Mouse (Mus musculus): Measurements from ENCODE around the gene Dnajb6. TPM values are rescaled to one million over a fixed set of nuclear protein-coding genes. Genes with fewer than 3 reads are reported as not detected.
A peak's percentile ranks its signal among the peaks of the same experiment; 100 is the strongest.
"Not testable (repeated sequence)": the region's sequence is repeated elsewhere in the genome, so short reads cannot be mapped to it uniquely, and the experiment has no call there.

Dnajb6 gene
- polyA plus RNA-seq, 1 experiment from 2014 or later, result 133 TPM

- not testable (repeated sequence) for H3K27ac ChIP-seq (replicated peaks; ENCODE audit: low read depth, low read length); H3K27me3 ChIP-seq (replicated peaks; ENCODE audit: control insufficient read depth, insufficient read depth, low read length); H3K36me3 ChIP-seq (ENCODE audit: control insufficient read depth, insufficient read depth, low read length); H3K4me3 ChIP-seq (ENCODE audit: low read depth, low read length); H3K4me2 ChIP-seq (ENCODE audit: low read depth, low read length); H3K4me1 ChIP-seq (ENCODE audit: control insufficient read depth, insufficient read depth, low read length); ATAC-seq (ENCODE audit: low read depth); DNase-seq (ENCODE audit: low spot score); H3K9me3 ChIP-seq (ENCODE audit: control insufficient read depth, low read length); H3K9ac ChIP-seq (ENCODE audit: low read depth, low read length)
- 79% methylated on average over 7 of the region's 7 CpGs for WGBS
Observed at GRCm38 (mm10) chr5:29811377-29811921, 76.0 kb downstream of the Dnajb6 start.

GRCm38 (mm10) chr5:29816523-29817242 lies 81.2 kb downstream of the Dnajb6 start:
- Histone ChIP-seq H3K36me3 (ENCODE audit: control insufficient read depth, insufficient read depth, low read length) (no peaks in the 10 kb centered on the region), H3K27ac (replicated peaks; ENCODE audit: low read depth, low read length) (0 out of 2 replicates have a peak overlapping the region, but pooled peaks have one; percentile 21), H3K9me3 (ENCODE audit: control insufficient read depth, low read length) (no peaks in the 10 kb centered on the region), H3K4me3 (ENCODE audit: low read depth, low read length) (no peak overlapping the region), H3K9ac (ENCODE audit: low read depth, low read length) (no peak overlapping the region), H3K27me3 (replicated peaks; ENCODE audit: control insufficient read depth, insufficient read depth, low read length) (no peaks in the 10 kb centered on the region), H3K4me1 (ENCODE audit: control insufficient read depth, insufficient read depth, low read length) (no peaks in the 10 kb centered on the region; the same call in 1 of the 2 replicates), H3K4me2 (ENCODE audit: low read depth, low read length) (no peak overlapping the region)
- DNase-seq (ENCODE audit: low spot score) (no peak), ATAC-seq (ENCODE audit: low read depth) (no peak)
- WGBS, result 100% methylated on average over 5 of the region's 5 CpGs

- WGBS, result 88% methylated on average over 5 of the region's 5 CpGs
- no peaks in the 10 kb centered on the region for H3K36me3 ChIP-seq (ENCODE audit: control insufficient read depth, insufficient read depth, low read length)
- DNase-seq (ENCODE audit: low spot score) (no peak), ATAC-seq (ENCODE audit: low read depth) (no peak)
- H3K9me3 ChIP-seq (ENCODE audit: control insufficient read depth, low read length), result no peaks in the 10 kb centered on the region
- H3K27me3 ChIP-seq (replicated peaks; ENCODE audit: control insufficient read depth, insufficient read depth, low read length), result no peaks in the 10 kb centered on the region
- no peak overlapping the region for H3K27ac ChIP-seq (replicated peaks; ENCODE audit: low read depth, low read length)
- no peak overlapping the region for H3K9ac ChIP-seq (ENCODE audit: low read depth, low read length)
- H3K4me1 ChIP-seq (ENCODE audit: control insufficient read depth, insufficient read depth, low read length), result no peaks in the 10 kb centered on the region; the same call in 1 of the 2 replicates
- no peak overlapping the region for H3K4me3 ChIP-seq (ENCODE audit: low read depth, low read length)
- H3K4me2 ChIP-seq (ENCODE audit: low read depth, low read length), result no peak overlapping the region
Observed at GRCm38 (mm10) chr5:29817400-29817799, 81.9 kb downstream of the Dnajb6 start.

DNA sequence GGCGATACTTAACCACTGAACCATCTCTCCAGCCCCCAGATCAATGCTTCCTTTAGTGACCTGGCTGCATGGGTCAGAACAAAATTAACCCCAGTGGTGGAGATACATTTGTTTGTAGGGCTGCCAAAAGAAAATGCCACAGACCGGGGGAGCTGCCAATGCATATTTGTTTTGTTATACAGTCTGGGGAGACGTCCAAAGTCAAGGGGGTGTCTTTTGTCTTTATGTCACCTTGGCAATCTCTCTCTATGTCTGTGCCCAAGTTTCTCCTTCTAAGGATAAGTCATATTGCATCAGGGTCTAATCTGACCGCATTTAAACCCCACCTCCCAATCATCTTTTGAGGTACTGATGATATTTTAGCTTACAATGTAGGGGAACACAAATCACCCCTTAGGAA lies 82.8 kb downstream of the Dnajb6 start:
- Histone ChIP-seq H3K27ac (replicated peaks; ENCODE audit: low read depth, low read length) (no peak overlapping the region), H3K4me2 (ENCODE audit: low read depth, low read length) (no peak overlapping the region), H3K9ac (ENCODE audit: low read depth, low read length) (no peak overlapping the region), H3K4me3 (ENCODE audit: low read depth, low read length) (no peak overlapping the region), H3K36me3 (ENCODE audit: control insufficient read depth, insufficient read depth, low read length) (no peaks in the 10 kb centered on the region), H3K9me3 (ENCODE audit: control insufficient read depth, low read length) (no peaks in the 10 kb centered on the region), H3K27me3 (replicated peaks; ENCODE audit: control insufficient read depth, insufficient read depth, low read length) (no peaks in the 10 kb centered on the region), H3K4me1 (ENCODE audit: control insufficient read depth, insufficient read depth, low read length) (no peaks in the 10 kb centered on the region; the same call in 1 of the 2 replicates)
- DNase-seq (ENCODE audit: low spot score), result no peak
- 72% methylated on average over 4 of the region's 4 CpGs for WGBS
- no peak for ATAC-seq (ENCODE audit: low read depth)

- H3K36me3 ChIP-seq (ENCODE audit: control insufficient read depth, insufficient read depth, low read length), result no peaks in the 10 kb centered on the region
- H3K27me3 ChIP-seq (replicated peaks; ENCODE audit: control insufficient read depth, insufficient read depth, low read length), result no peaks in the 10 kb centered on the region
- H3K4me3 ChIP-seq (ENCODE audit: low read depth, low read length), result no peak overlapping the region
- no peaks in the 10 kb centered on the region for H3K4me1 ChIP-seq (ENCODE audit: control insufficient read depth, insufficient read depth, low read length)
- ATAC-seq (ENCODE audit: low read depth) (0 out of 2 replicates have a peak, but pooled peaks have one; percentile 41), DNase-seq (ENCODE audit: low spot score) (peak; percentile 82)
- no peaks in the 10 kb centered on the region for H3K9me3 ChIP-seq (ENCODE audit: control insufficient read depth, low read length)
- no peak overlapping the region for H3K27ac ChIP-seq (replicated peaks; ENCODE audit: low read depth, low read length)
- 35% methylated on average over 3 of the region's 3 CpGs for WGBS
- H3K9ac ChIP-seq (ENCODE audit: low read depth, low read length), result no peak overlapping the region
- H3K4me2 ChIP-seq (ENCODE audit: low read depth, low read length), result peak overlapping the region; percentile 23
Observed at GRCm38 (mm10) chr5:29824796-29825195, 89.3 kb downstream of the Dnajb6 start.

DNA sequence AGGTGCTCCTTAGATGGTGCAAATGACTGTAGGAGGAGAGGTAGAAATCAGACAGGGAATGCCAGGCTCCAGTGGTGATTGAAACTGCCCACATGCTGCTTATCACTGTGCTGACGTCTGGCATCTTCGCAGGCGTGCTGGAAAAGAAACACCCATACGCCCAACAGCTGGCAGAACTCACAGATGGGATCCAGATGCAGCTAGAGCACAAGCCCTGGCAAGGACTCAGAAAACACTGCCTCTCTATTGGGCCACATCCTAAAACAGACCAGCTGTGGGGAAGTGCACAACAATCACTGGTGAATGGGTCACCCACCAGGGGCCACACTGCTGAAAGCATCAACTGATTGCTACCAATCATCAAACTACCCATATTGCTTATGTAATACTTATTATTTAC lies 91.3 kb downstream of the Dnajb6 start:
- H3K4me2 ChIP-seq (ENCODE audit: low read depth, low read length), result no peak overlapping the region
- H3K9ac ChIP-seq (ENCODE audit: low read depth, low read length), result no peak overlapping the region
- H3K4me1 ChIP-seq (ENCODE audit: control insufficient read depth, insufficient read depth, low read length), result no peaks in the 10 kb centered on the region
- H3K4me3 ChIP-seq (ENCODE audit: low read depth, low read length), result no peak overlapping the region
- H3K27ac ChIP-seq (replicated peaks; ENCODE audit: low read depth, low read length), result no peak overlapping the region
- ATAC-seq (ENCODE audit: low read depth) (peak; percentile 77), DNase-seq (ENCODE audit: low spot score) (peak; percentile 86)
- H3K36me3 ChIP-seq (ENCODE audit: control insufficient read depth, insufficient read depth, low read length), result no peaks in the 10 kb centered on the region
- WGBS, result 53% methylated on average over 4 of the region's 4 CpGs
- H3K9me3 ChIP-seq (ENCODE audit: control insufficient read depth, low read length), result no peaks in the 10 kb centered on the region
- H3K27me3 ChIP-seq (replicated peaks; ENCODE audit: control insufficient read depth, insufficient read depth, low read length), result no peaks in the 10 kb centered on the region; the same call in 1 of the 2 replicates

- Histone ChIP-seq H3K27me3 (replicated peaks; ENCODE audit: control insufficient read depth, insufficient read depth, low read length) (no peaks in the 10 kb centered on the region), H3K4me2 (ENCODE audit: low read depth, low read length) (no peak overlapping the region), H3K27ac (replicated peaks; ENCODE audit: low read depth, low read length) (no peak overlapping the region), H3K9me3 (ENCODE audit: control insufficient read depth, low read length) (no peaks in the 10 kb centered on the region), H3K4me3 (ENCODE audit: low read depth, low read length) (no peak overlapping the region), H3K36me3 (ENCODE audit: control insufficient read depth, insufficient read depth, low read length) (no peaks in the 10 kb centered on the region), H3K9ac (ENCODE audit: low read depth, low read length) (no peak overlapping the region), H3K4me1 (ENCODE audit: control insufficient read depth, insufficient read depth, low read length) (no peaks in the 10 kb centered on the region)
- ATAC-seq (ENCODE audit: low read depth), result no peak
- DNase-seq (ENCODE audit: low spot score), result peak; percentile 26
- WGBS, result 60% methylated on average over 3 of the region's 3 CpGs
Observed at GRCm38 (mm10) chr5:29842444-29843166, 107.1 kb downstream of the Dnajb6 start.

DNA sequence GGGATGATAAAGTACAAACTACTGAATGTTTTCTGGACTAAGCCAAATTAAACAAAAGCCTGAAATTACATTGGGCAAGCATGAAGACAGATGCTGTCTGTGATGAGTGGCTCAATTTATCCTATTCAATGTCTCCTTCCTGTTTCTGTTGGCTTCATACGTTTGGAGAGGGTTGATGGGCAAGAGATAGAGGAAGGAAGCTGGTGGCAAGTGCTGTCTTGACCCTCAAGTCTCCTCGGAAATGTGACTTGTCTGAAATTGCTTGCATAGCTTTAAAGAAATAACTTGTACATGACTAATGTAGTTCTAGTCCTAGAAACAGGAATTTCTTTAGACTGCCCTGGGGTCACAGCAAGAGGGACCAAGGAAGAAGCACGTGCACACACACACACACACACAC lies 109.5 kb downstream of the Dnajb6 start:
- no peak overlapping the region for H3K27ac ChIP-seq (replicated peaks; ENCODE audit: low read depth, low read length)
- no peaks in the 10 kb centered on the region for H3K9me3 ChIP-seq (ENCODE audit: control insufficient read depth, low read length)
- 46% methylated on average over 3 of the region's 3 CpGs for WGBS
- H3K9ac ChIP-seq (ENCODE audit: low read depth, low read length), result no peak overlapping the region
- no peaks in the 10 kb centered on the region for H3K36me3 ChIP-seq (ENCODE audit: control insufficient read depth, insufficient read depth, low read length)
- no peak for ATAC-seq (ENCODE audit: low read depth)
- no peak overlapping the region for H3K4me2 ChIP-seq (ENCODE audit: low read depth, low read length)
- H3K4me3 ChIP-seq (ENCODE audit: low read depth, low read length), result no peak overlapping the region
- no peaks in the 10 kb centered on the region for H3K27me3 ChIP-seq (replicated peaks; ENCODE audit: control insufficient read depth, insufficient read depth, low read length)
- DNase-seq (ENCODE audit: low spot score), result no peak
- H3K4me1 ChIP-seq (ENCODE audit: control insufficient read depth, insufficient read depth, low read length), result no peaks in the 10 kb centered on the region
